Mouse (Mus musculus) CD4-positive helper T cell, adult 2 months (primary cell): ENCODE measurements around the gene Dtd2.
A peak's percentile ranks its signal among the peaks of the same experiment; 100 is the strongest.

Experiments used
- DNase-seq: peaks from one replicate; pipeline ENCODE4 v3.0.0-alpha.2; 2012; ENCODE audit warnings: low read depth, missing footprints, low spot score

Gene Dtd2

DNA sequence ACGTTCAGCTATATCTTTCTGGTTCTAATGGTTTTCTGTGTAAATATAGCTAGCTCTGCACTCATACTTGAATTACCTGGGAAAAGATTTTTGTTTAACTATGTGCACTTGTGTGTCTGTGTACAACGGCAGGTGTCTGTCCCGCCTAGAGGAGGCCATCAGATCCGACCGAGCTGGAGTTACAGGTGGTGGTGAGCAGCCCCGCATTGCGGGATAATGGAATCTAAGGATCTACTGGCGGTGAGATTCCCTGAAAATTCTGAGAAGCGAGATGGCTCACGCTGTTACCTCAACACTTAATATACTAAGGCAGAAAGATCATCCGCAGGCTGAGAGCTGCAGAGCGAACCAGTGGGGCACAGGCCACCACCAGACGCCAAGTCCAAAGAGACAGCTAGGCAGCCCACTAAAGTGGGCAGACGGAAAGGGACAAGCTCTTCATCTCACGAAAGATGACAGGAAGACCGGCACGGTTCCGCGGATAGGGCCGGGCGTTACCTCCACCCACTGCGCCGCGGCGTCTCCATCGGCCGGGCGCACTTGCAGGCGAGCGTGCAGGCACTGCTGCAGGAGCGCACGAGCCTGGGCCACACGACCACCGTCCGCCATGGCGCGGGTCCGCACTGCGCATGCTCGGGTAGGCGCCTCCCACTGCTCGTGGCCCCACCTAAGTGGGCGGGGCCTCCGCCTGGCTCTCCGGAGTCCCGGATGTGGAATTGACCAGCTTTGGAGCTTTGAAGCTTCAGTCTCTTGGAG is at the start of gene Dtd2:
TSS of gene Dtd2 (minus strand) at position 625 of the 756 bp plus-strand sequence.
- DNase-seq = peak; percentile 90

DNA sequence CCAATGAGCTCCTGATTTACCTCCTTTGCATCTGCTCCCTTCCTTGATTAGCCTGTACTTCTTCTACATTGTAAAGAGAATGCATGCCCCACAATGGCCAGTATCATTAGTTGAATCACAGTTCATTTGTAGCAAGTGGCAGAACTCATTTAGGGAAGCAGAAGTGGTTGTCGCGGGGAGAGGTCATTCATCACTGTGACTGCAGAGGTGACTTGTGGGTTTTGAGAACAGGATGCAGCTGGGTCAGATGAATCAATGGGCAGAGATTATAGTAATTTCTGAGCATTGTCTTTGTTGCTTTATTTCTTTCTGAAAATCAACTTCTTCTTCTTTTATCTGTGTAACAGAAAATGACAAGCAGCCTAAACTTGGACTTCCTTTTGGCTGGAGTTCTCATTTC is 43.0 kb upstream of the Dtd2 start:
- no peak for DNase-seq

DNA sequence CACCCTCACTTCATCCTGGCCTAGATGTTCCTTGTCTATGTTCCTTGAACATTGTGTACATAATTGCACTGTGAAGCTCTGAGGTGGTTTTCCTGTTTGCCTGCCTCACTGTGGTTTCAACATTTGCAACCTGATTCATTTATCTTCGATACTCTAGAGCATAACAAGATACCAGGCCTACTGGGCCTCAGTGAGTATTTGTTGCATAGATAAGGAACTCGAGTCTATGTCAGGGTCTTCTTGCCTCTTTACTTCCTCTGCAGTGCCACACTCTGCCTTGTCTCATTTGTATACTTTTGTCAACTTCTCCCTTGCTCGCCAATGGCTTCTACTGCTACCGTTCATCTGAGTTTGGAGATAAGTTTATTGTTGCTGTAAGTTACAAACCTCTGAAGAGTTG is 40.1 kb upstream of the Dtd2 start:
- no peak for DNase-seq

DNA sequence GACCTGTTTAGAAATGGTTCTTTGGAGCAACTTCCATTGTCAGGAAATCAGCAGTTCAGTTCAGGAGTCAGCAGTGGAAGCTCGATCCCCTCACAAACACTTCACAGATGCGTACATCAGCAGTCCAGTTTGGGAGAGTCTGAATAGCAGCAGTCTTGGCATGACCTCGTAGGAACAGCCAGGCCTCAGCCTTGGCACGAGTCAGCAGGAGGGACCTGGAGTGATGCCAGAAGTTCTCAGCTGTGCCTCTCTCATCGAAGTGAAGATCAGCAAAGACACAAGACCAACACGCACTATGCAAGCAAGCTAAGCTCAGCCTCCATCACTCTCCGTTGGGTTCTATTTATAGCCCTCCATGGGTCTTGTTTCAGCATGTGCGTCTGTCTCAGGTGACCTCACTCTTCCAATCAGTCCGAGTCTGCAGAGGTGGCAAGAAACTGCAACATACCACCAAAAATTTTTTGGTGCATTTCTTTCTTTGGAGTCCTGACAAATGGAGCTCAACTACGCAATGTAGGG is 36.6 kb upstream of the Dtd2 start:
- DNase-seq = no peak

DNA sequence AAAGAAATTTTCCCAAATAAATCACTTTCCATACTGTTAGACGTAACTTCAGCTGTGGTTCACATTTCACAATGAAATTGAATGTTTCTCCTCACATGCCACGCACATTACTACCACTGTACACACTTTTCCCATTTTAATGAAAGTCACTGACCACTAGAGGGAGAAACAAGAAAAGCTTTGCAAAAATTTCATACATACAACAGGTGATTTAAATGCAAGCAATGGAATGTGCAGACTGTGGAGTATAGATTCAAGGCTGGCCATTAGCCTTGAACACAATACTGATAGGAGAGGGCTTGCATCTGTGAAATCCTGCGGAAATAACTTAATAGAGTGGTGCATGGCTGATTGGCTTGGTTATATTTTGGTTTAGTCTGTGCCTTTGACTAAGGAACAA is 32.1 kb upstream of the Dtd2 start:
- no peak for DNase-seq

DNA sequence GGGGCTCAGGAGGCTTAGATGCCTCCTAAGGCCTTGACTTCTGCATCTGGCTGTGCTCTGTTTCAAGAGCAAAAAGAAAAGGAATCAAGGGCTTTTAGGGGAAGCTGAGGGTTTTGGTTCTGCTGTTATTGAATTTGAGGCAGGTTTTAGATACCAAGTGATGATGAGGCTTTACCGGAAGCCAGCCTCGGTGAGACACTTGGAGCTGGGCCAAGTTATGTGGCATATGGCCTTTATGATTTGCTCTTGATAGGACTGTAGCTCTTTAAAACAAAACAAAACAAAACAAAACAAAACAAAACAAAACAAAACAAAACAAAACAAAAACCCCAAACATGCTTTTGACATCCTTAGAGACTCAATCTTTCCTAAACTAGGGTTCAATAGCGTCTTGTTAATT is 28.7 kb upstream of the Dtd2 start:
- peak; percentile 53 for DNase-seq

- no peak for DNase-seq
These were observed 26.0 kb upstream of the Dtd2 start for GRCm38 (mm10) chr12:52032276-52032675.

DNA sequence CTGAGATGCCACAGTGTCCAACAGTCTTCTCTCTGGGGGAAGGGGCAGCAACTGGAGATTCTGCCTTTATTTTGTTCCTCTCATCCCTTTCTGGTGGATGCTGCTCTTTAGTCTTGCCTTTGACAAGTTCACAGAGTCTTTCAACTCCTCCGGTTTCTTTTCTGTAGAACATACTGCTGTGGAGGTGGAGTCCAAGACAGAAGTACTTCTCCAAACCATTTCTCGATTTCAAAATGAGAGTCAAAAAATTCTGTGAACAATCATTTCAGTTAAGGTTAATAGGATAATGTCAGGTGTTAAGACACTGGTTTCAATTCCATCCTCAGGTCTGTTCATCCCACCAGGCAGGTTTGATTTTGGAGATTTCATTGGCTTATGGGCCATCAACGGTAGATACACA is 21.7 kb upstream of the Dtd2 start, which contains the start of gene Gpr33:
TSS of gene Gpr33 (minus strand) at position 101 of the 400 bp plus-strand sequence.
- no peak for DNase-seq

DNA sequence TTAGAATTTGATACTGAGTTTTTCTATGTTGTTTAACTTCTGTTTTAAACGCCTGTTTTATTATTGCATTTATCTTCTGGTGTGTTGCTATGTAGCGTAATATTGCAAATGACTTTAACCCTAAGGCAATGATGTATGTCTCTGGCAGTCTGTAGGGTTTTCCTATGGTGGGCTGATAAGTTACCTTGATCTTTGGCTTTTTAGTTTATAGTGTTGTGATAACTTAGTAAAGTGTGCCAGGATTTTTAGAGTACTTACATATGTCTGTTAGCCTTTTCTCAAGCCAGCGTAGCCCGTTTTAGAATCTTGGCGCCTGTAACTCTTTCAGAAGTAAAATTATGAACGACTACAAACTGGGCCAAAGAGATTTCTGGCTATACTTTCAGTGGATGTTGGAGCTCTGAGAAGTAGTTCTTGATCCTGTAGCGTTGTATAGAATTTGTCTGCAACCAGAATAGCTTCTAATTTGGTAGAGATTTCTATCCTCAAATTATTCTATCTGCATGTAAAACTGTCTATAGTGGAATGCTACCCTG is 8.3 kb upstream of the Dtd2 start:
- DNase-seq = no peak

GRCm38 (mm10) chr12:52014044-52014443 is 7.7 kb upstream of the Dtd2 start:
- no peak for DNase-seq

DNA sequence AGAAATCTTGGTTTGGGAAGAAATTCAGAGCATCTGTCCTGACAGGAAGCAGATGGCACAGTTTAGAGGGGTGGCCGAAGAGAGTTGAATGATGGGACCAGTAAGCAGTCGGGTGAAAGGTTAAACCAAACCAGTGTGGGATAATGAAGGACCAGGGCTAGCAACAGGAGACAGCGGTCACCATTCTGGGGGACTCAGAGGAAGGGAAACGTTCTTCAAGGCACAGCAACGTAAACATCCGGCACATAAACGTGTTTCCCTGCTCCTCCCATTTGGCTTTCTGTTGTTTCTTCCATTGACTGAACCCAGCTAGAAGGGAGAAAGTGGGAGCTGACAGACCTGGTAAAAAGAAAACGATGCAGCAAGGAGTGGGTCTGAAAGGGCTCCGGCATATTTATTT is 7.0 kb upstream of the Dtd2 start:
- no peak for DNase-seq

DNA sequence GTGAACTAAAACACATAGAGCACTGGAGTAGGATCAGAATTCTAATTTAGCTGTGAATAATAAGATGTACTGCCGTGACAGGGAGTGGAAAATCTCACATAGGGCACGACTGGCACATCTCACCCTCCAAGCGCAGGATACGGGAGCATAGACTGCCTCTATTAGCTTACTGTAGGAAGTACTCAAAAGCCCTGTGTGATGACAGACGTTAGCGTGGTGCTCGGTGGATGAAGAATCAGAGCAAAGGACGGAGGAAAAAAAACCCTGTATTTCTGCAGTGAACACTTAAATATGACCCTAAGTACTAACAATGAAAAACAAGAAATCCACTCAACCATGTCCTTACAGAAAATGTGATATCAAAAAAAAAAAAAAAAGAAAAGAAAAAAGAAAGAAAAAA is 5.9 kb upstream of the Dtd2 start:
- DNase-seq = no peak

GRCm38 (mm10) chr12:52010630-52010961 is 4.3 kb upstream of the Dtd2 start:
- DNase-seq = peak; percentile 34

DNA sequence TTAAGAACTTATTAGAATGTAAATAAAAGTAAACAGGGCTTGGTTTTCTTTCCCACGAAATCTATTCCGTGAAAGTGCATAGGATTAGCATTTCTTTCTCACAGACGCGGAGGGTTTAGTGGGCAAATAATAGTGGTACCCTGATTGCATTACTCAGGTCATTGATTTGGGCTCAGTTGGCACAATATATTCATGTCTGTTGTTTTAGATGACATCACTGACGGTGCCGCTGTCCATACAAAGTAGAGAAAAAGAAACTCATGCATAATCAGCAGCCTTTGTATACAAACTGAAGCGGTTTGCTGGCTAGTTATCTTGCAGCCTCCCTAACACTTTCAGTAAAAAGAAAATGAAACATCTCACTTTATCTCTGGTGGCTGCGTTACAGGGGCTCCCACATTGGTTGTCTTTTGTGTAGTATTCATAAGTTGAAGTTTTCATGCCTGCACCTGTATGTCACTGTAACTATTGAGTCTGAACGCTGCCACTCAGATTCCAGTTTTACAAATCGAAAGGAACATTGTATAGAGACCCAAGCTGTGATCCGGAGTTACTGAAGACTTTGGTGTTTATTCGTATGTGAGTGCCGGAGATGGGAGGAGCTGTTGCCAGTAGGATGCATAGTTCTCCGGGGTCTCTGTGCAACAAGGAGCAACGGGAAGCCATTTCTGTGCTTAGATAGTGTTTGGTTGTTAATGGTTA is 3.8 kb upstream of the Dtd2 start:
- DNase-seq = no peak

- DNase-seq = no peak
These were observed 313 bp upstream of the Dtd2 start for GRCm38 (mm10) chr12:52006633-52006994.

- DNase-seq = peak; percentile 44
These were observed 3.6 kb downstream of the Dtd2 start for GRCm38 (mm10) chr12:52002746-52003145.

DNA sequence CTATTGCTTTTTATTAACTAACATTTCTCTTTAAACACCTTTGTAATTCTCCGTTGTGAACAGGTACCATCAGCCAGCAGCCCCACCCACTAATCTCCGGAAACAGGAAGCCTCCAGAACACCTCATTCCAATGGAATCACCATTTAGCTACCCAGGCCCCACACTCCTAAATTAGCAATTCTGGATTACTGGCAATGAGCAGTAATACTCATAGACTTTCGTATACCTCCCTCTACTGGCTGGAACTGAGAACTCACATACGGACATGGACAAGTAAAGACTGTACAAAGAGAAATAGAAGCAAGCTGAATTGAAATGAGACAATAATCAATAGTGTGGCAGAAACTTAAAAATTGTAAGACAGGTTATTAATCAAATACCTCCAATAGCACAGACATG is 4.8 kb downstream of the Dtd2 start:
- DNase-seq = peak; percentile 78

DNA sequence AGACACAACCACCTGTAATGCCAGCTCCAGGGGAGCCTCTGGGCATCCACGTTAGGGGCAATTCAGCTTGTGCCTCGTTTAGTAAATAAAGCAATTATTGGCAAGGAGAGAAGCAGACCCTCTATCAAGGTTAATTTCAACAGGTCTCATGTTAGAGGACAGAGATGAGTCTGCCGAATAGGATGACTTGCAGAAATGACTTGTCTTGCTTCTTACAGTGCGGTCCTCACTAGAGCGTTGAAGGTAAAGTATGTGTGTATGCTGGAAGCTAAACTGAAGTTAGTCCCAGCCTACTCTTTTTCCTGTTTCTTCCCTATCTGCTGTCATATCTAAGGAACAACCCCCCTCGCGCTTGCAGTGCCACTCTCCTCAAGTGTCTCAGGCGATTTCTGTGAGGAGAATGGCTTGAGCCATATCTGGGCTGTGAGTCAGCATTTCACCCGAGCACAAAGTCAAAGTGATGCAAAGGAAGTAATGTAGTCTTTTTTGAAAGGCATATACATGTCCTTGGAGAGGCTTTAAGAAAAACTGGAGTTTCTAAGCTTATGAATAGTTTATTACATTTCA is 7.9 kb downstream of the Dtd2 start:
- DNase-seq = no peak

GRCm38 (mm10) chr12:51995738-51996536 is 10.4 kb downstream of the Dtd2 start:
- no peak for DNase-seq

GRCm38 (mm10) chr12:51990629-51991028 is 15.7 kb downstream of the Dtd2 start:
- DNase-seq = no peak

DNA sequence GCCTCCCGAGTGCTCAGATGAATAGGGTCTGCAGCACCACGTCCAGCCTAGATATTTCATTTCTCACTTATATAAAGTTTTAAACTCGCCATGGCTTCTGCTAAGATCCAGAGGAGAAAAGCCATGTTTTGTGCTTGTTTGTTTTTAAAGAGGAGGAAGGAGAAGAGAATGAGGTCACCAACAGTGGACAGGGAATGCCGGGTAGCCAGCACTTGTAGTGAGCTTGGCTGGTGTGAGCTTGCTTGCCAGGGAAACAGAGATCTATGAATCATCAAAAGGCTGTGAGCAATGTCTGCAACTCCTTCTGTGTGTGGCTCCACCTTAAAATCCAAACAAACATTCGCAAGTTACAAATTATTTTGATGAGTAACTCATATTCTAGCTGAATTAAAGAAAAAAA is 17.8 kb downstream of the Dtd2 start:
- DNase-seq = no peak

DNA sequence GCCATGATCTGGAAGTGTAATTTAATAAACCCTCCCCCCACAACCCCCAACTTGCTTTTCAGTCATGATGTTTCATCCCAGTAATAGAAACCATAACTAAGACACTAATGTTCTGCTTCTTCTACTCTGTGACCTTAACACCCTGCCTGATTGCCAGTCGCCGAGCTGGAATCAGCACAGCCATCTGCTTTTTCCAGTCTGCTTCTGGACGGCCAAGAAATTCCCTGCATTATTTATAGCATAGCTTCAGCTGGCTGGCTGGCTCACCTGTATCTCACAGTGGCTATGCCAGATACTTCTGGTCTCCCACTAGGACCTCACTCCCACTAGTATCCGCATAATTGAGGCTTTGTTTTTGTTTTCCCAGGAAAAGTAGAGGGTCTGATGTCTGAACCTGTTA is 20.5 kb downstream of the Dtd2 start:
- DNase-seq = no peak
